Mouse (Mus musculus) intestine, embryonic 15.5 days (tissue): ENCODE measurements at regions not wholly inside any gene's neighbourhood (a gene's known extent, or its start where the extent isn't known, plus 50 kb on each side); places are given as distances from the start of the nearest gene placed in this dataset.

Source experiments
- ATAC-seq: fragments of 200-750 bp; cut with Nextera tagmentation; 2 replicates; pipeline ENCODE4 v1.8.0; 2017; ENCODE audit warnings: moderate TSS enrichment, moderate library complexity
- H3K27ac ChIP-seq: fragments of 300-500 bp; sonication (generic); 2 replicates; pipeline ENCODE4 v1.5.1; 2015; ENCODE audit warnings: mild to moderate bottlenecking, inconsistent platforms
- H3K27me3 ChIP-seq: fragments of 300-500 bp; sonication (generic); replicated peaks from 2 replicates; pipeline ENCODE4 v1.6.1; 2015; ENCODE audit warnings: inconsistent platforms
- H3K36me3 ChIP-seq: fragments of 300-500 bp; sonication (generic); 2 replicates; pipeline ENCODE4 v1.6.1; 2015; ENCODE audit warnings: inconsistent platforms
- H3K4me1 ChIP-seq: fragments of 300-500 bp; sonication (generic); replicated peaks from 2 replicates; pipeline ENCODE4 v1.6.1; 2015; ENCODE audit warnings: inconsistent platforms
- H3K4me2 ChIP-seq: fragments of 300-500 bp; sonication (generic); replicated peaks from 2 replicates; pipeline ENCODE4 v1.6.1; 2015; ENCODE audit warnings: mild to moderate bottlenecking, inconsistent platforms
- H3K4me3 ChIP-seq: fragments of 300-500 bp; sonication (generic); replicated peaks from 2 replicates; pipeline ENCODE4 v1.5.1; 2015; ENCODE audit warnings: inconsistent platforms
- H3K9ac ChIP-seq: fragments of 300-500 bp; sonication (generic); 2 replicates; pipeline ENCODE4 v1.6.1; 2015; ENCODE audit warnings: inconsistent platforms
- H3K9me3 ChIP-seq: fragments of 300-500 bp; sonication (generic); 2 replicates; pipeline ENCODE4 v1.6.1; 2016; ENCODE audit warnings: inconsistent platforms
- WGBS: fragments of 180-500 bp; shearing (Covaris S2); methylation state at CpG from one replicate; pipeline ENCODE4 v1.1.7; 2015; 5-methylcytosine and 5-hydroxymethylcytosine counted together

DNA sequence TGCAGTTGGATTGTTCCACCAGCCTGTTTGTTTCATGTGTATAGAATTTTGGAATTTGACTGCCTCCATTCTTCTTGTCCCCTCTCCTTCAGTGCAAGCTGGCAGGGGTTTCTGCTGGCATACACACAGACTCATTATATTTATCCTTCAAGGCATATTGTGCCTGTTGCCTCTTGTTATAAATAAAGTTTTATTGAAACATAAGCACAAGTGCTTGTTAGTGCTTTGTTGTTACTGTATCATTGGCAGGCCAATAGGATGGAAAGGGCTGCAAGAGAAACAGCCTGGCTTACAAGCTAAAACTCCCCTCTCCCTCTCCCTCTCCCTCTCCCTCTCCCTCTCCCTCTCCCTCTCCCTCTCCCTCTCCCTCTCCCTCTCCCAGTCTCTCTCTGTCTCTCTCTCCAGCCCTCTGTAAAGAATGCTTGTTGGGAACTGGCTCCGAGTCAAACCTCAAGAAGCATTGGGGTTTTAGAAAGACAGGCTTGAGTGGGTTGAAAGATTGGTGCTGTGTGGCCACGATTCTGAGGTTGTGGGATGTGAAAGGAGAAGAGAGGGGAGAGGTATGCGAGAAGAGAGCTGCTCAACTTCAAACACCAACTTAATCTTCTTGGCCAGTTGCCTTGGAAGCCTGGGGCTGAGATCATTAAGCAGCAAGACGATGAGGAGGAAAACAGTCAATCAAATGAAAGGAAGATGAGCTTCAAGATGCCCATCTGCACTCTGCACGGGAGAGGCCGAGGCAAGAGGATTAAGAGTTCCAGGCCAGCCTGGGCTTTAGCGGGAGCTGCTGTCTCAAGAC, 258.1 kb upstream of the Prok2 start:
- peak; percentile 29; the same call in 1 of the 2 replicates for ATAC-seq
- Histone ChIP-seq H3K4me3 (no peak overlapping the region), H3K4me1 (peaks cover 14% of the 10 kb centered on the region; the same call in 1 of the 2 replicates), H3K27me3 (0 out of 2 replicates have a peak, but pooled peaks cover 3% of the 10 kb centered on the region), H3K9me3 (no peaks in the 10 kb centered on the region), H3K4me2 (peak overlapping the region; percentile 9; the same call in 1 of the 2 replicates), H3K36me3 (no peaks in the 10 kb centered on the region), H3K27ac (no peak overlapping the region; the same call in 1 of the 2 replicates), H3K9ac (no peak overlapping the region; the same call in 1 of the 2 replicates)
- WGBS, result 19% methylated on average over 7 of the region's 7 CpGs

DNA sequence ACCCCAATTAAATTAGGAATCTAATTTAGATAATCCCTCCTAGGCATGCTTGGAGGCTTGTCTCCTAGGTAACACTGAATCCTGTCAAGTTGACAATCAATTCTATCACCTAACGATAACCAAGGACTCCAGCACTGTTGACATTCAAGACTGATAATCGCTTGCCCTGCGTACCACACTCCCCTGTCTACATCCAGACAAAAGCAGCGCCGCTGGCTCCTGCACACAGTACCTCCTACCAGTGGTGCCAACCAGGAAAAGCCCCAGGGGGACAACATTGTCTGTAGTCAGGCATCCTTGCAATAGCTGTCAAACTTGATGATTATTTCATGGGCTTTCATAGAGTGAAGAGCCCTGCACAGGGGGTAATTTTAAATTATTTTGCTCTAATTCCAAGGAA, 253.4 kb upstream of the Prok2 start:
- no peak for ATAC-seq
- WGBS, result 60% methylated on average over 5 of the region's 5 CpGs
- no peaks in the 10 kb centered on the region for H3K9me3 ChIP-seq
- H3K4me1 ChIP-seq, result peaks cover 3% of the 10 kb centered on the region; the same call in 1 of the 2 replicates
- no peaks in the 10 kb centered on the region for H3K27me3 ChIP-seq
- no peaks in the 10 kb centered on the region for H3K36me3 ChIP-seq
- H3K9ac ChIP-seq, result no peak overlapping the region
- H3K4me2 ChIP-seq, result no peak overlapping the region
- H3K4me3 ChIP-seq, result no peak overlapping the region
- no peak overlapping the region for H3K27ac ChIP-seq

DNA sequence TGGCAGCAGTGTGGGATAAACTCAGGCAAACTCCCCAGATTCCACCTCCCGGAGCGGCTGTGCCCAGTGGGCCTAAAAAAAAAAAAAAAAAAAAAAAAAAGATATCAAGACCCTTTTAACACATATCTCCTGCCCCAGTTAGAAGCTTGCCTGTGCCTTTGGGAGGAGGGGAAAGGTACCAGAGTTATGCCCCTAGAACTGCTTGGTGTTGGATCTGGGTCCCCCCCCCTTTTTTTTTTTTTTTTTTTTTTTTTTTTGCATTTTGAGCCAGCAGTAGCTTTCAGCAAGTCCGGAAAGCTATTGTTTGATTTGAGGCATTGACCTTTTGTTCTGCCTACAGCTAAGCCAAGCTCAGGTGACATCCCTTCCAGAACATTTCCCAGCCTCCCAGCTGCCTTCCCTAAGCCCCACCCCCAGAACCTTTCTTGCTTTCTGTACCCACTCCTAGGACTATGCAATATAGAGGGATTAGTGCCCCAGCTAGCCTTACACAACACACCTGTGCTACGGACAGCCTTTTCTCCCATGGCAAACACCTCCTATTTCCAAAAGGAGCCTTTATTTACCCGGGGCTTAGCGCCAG, 252.1 kb upstream of the Prok2 start:
- Histone ChIP-seq H3K4me3 (no peak overlapping the region), H3K9me3 (no peaks in the 10 kb centered on the region), H3K27ac (no peak overlapping the region), H3K27me3 (no peaks in the 10 kb centered on the region), H3K36me3 (no peaks in the 10 kb centered on the region), H3K4me1 (no peaks in the 10 kb centered on the region), H3K9ac (no peak overlapping the region), H3K4me2 (no peak overlapping the region)
- ATAC-seq, result no peak
- WGBS, result 60% methylated on average over 6 of the region's 6 CpGs

DNA sequence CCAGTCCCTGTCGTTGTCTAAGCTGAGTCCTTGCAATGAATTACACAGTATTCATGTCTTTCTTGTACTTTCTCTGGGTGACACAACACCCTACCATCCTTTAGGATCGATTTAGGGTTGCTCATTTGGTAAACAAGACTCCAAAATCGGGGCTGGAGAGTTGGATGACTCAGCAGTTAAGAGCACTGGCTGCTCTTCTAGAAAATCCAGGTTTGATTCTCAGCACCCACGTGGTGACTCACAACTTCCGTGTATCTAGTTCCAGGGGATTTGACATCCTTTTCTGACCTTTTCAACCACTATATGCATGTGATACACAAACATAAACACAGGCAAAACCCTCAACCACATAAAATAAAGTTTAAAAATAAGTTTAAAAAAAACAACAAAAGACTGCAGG, 250.0 kb upstream of the Prok2 start:
- Histone ChIP-seq H3K9ac (no peak overlapping the region), H3K4me3 (no peak overlapping the region), H3K27me3 (no peaks in the 10 kb centered on the region), H3K4me2 (no peak overlapping the region), H3K27ac (no peak overlapping the region), H3K9me3 (no peaks in the 10 kb centered on the region), H3K36me3 (no peaks in the 10 kb centered on the region), H3K4me1 (0 out of 2 replicates have a peak, but pooled peaks cover 5% of the 10 kb centered on the region)
- 61% methylated on average over 5 of the region's 5 CpGs for WGBS
- ATAC-seq, result no peak

- no peaks in the 10 kb centered on the region for H3K9me3 ChIP-seq
- no peaks in the 10 kb centered on the region for H3K27me3 ChIP-seq
- H3K9ac ChIP-seq, result no peak overlapping the region
- no peak overlapping the region for H3K4me2 ChIP-seq
- H3K4me1 ChIP-seq, result 0 out of 2 replicates have a peak, but pooled peaks cover 5% of the 10 kb centered on the region
- H3K4me3 ChIP-seq, result no peak overlapping the region
- no peak overlapping the region for H3K27ac ChIP-seq
- WGBS, result 86% methylated on average over 7 of the region's 7 CpGs
- H3K36me3 ChIP-seq, result no peaks in the 10 kb centered on the region
- ATAC-seq, result no peak
These were observed 249.3 kb upstream of the Prok2 start for GRCm38 (mm10) chr6:99975486-99975885.

DNA sequence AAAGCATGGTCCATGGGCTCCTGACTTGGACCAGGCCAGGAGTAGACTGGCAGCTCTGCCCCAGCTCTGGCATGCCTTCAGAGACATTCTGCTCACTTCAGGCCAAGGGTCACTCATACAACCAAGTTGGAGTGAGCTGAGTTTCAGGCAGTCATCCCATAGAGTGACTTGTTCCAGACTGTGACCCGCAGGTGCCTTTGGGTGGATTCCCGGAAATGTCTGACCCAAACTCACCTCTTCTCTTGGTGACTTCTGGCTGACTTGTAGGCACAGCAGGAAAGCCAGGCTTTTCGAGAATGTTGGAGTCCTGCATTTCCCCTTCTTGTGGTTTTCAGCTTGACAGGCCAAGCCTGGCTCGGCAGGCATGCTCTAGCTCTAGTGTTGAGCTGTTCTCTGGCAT, 248.3 kb upstream of the Prok2 start:
- ATAC-seq, result no peak
- Histone ChIP-seq H3K27me3 (no peaks in the 10 kb centered on the region), H3K36me3 (no peaks in the 10 kb centered on the region), H3K9ac (no peak overlapping the region), H3K4me1 (0 out of 2 replicates have a peak, but pooled peaks cover 5% of the 10 kb centered on the region), H3K4me2 (no peak overlapping the region), H3K4me3 (no peak overlapping the region), H3K27ac (no peak overlapping the region), H3K9me3 (no peaks in the 10 kb centered on the region)
- 85% methylated on average over 4 of the region's 4 CpGs for WGBS

DNA sequence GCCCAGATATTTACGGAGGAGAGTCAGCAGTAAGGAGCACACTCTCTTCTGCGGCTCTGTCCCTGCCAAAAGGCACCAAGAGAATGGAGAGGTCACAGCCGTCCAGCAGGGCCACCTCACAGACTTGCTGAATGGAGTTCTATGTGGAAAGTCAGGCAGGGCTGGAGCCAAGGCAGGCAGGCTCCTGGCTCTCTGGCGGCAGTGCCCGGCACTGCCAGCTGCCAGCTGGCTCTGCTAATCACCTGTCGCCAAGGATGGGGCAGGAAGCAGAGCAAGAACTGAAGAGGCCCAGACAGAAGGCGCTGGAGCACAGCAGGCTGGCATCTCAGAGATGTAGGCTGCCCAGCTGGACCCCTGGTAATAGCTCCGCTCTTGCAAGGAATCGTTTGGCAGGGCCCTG, 245.2 kb upstream of the Prok2 start:
- 55% methylated on average over 9 of the region's 9 CpGs for WGBS
- H3K4me2 ChIP-seq, result no peak overlapping the region
- H3K9me3 ChIP-seq, result no peaks in the 10 kb centered on the region
- no peak overlapping the region for H3K4me3 ChIP-seq
- no peak overlapping the region for H3K27ac ChIP-seq
- peak; percentile 41; the same call in 1 of the 2 replicates for ATAC-seq
- no peaks in the 10 kb centered on the region for H3K36me3 ChIP-seq
- H3K9ac ChIP-seq, result no peak overlapping the region
- no peaks in the 10 kb centered on the region for H3K27me3 ChIP-seq
- 0 out of 2 replicates have a peak, but pooled peaks cover 5% of the 10 kb centered on the region for H3K4me1 ChIP-seq

GRCm38 (mm10) chr6:99968889-99969288, 242.7 kb upstream of the Prok2 start:
- Histone ChIP-seq H3K4me1 (0 out of 2 replicates have a peak, but pooled peaks cover 5% of the 10 kb centered on the region), H3K4me2 (no peak overlapping the region), H3K27ac (0 out of 2 replicates have a peak overlapping the region, but pooled peaks have one; percentile 1), H3K9ac (no peak overlapping the region), H3K4me3 (no peak overlapping the region), H3K9me3 (no peaks in the 10 kb centered on the region), H3K27me3 (no peaks in the 10 kb centered on the region), H3K36me3 (no peaks in the 10 kb centered on the region)
- WGBS, result 54% methylated on average over 5 of the region's 5 CpGs
- peak; percentile 49 for ATAC-seq

GRCm38 (mm10) chr6:99967465-99967864, 241.3 kb upstream of the Prok2 start:
- 0 out of 2 replicates have a peak, but pooled peaks cover 5% of the 10 kb centered on the region for H3K4me1 ChIP-seq
- ATAC-seq, result no peak
- H3K27ac ChIP-seq, result no peak overlapping the region
- H3K36me3 ChIP-seq, result no peaks in the 10 kb centered on the region
- no peak overlapping the region for H3K9ac ChIP-seq
- H3K4me2 ChIP-seq, result no peak overlapping the region
- H3K27me3 ChIP-seq, result no peaks in the 10 kb centered on the region
- no peak overlapping the region for H3K4me3 ChIP-seq
- H3K9me3 ChIP-seq, result no peaks in the 10 kb centered on the region
- 73% methylated on average over 6 of the region's 6 CpGs for WGBS

DNA sequence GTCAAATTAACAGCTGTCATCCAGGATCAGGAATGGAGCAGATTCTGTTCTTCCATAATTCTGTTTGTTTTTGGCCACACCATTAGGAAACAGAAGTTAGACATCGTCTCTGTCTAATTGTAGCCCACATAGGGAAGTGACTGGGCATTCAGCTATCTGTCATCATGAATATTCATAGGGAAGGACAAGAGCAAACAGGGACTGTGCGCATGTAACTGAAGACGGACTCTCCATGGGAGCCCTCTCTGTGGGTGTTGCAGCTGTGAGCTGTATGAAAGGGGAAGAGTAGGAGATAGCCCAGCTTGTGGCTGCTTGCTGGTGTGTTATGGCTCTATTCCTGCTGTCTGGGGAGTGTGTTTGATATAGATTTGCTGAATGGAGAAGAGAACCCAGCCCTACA, 238.3 kb upstream of the Prok2 start:
- H3K4me3 ChIP-seq, result no peak overlapping the region
- H3K27me3 ChIP-seq, result no peaks in the 10 kb centered on the region
- H3K36me3 ChIP-seq, result no peaks in the 10 kb centered on the region
- no peaks in the 10 kb centered on the region for H3K4me1 ChIP-seq
- 83% methylated on average over 3 of the region's 3 CpGs for WGBS
- no peaks in the 10 kb centered on the region for H3K9me3 ChIP-seq
- no peak overlapping the region for H3K9ac ChIP-seq
- no peak overlapping the region for H3K27ac ChIP-seq
- no peak overlapping the region for H3K4me2 ChIP-seq
- ATAC-seq, result no peak

DNA sequence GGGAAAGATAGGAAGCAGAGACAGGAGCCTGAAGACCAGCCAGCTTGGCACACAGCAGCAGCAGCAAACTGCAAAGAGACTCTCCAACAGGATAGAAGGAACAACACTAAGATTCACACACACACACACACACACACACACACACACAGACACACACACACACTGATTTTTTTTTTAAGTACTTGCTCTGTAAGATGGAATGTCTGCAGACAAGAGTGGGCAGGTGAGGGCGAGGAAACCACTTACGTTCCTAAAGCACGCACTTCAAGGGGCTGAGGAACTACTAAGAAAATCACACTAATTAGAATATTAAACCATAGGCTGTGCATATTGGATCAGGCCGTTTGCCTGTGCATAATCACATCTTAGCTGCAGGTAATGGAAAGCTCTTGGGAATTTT, 237.8 kb upstream of the Prok2 start:
- Histone ChIP-seq H3K27me3 (no peaks in the 10 kb centered on the region), H3K4me2 (no peak overlapping the region), H3K4me1 (no peaks in the 10 kb centered on the region), H3K9ac (no peak overlapping the region), H3K27ac (no peak overlapping the region), H3K9me3 (no peaks in the 10 kb centered on the region), H3K36me3 (no peaks in the 10 kb centered on the region), H3K4me3 (no peak overlapping the region)
- WGBS, result 83% methylated on average over 4 of the region's 4 CpGs
- ATAC-seq, result no peak

DNA sequence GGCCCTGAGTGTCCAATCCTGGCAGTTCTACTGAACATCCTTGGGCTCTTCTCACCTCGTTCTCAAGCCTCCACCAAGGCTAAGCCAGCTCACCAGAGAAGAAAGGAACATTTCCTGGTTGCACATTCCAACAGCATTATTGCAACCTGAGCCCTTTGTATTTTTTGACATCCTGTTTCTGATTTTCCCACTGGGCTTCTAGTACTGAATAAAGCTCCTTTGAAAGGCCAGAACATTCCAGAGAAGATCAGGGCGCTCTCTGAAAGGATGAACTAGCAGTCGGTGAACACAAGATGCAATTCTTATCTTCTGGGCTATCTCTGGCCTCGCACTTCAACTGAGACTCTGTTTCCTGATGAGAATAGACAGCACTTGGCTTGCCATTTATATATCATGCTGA, 233.2 kb upstream of the Prok2 start:
- 54% methylated on average over 4 of the region's 4 CpGs for WGBS
- Histone ChIP-seq H3K27me3 (no peaks in the 10 kb centered on the region), H3K4me1 (no peaks in the 10 kb centered on the region), H3K9me3 (no peaks in the 10 kb centered on the region), H3K4me2 (no peak overlapping the region), H3K36me3 (no peaks in the 10 kb centered on the region), H3K9ac (no peak overlapping the region), H3K27ac (no peak overlapping the region), H3K4me3 (no peak overlapping the region)
- ATAC-seq, result no peak
